In the genomic region with DNA sequence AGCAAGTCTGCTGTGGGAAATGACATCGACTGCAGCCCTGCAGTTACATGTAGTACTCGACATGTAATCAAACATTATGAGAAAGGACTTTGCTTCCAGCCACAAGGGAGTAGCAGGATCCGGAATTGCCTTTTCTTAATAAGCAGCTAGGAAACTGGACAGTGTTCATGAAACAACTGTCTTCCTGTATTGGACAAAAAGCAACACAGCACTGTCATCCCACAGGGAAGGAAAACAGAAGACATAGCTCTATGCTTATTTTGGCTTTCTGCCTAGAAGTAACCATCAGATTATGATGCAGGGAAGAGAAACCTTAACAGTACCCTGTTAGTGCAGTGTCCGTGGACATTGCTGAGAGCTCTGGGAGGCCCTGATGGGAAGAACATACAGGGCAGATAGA, we compare ENCODE assay signal across 13 mouse cellular contexts. TPM values are rescaled to one million over a fixed set of nuclear protein-coding genes. Genes with fewer than 3 reads are reported as not detected.
DNase-seq lines count a peak whose midpoint lies in the region; ATAC-seq lines count a peak whose summit lies in the region.
"Had no signal": no experiment of that assay in that cellular context is flagged by ENCODE, and none has a peak within 500 bp of the region (broad histone marks: within the 10 kb centered on the region; RNA-seq: fewer than 3 reads in every experiment).

No protein-coding gene starts in this region.

- no peak overlapping the region for H3K4me3 ChIP-seq in hindbrain, embryonic 13.5 days
- no peak overlapping the region for H3K4me3 ChIP-seq in hindbrain, embryonic 11.5 days (ENCODE audit: low read depth, low read length)
- no peak overlapping the region for H3K4me3 ChIP-seq in midbrain, embryonic 13.5 days (replicated peaks)
- H3K4me3 ChIP-seq in midbrain, embryonic 11.5 days (ENCODE audit: low read depth, low read length), result no peak overlapping the region
- H3K4me3 ChIP-seq: forebrain, embryonic 13.5 days had no signal

- WGBS in hindbrain, embryonic 13.5 days, result 64% methylated on average over 4 of the region's 4 CpGs
- WGBS in hindbrain, embryonic 11.5 days, result 78% methylated on average over 4 of the region's 4 CpGs
- 69% methylated on average over 4 of the region's 4 CpGs for WGBS in midbrain, embryonic 13.5 days
- 83% methylated on average over 4 of the region's 4 CpGs for WGBS in midbrain, embryonic 11.5 days

- no peaks in the 10 kb centered on the region for H3K27me3 ChIP-seq in hindbrain, embryonic 13.5 days
- no peaks in the 10 kb centered on the region for H3K27me3 ChIP-seq in hindbrain, embryonic 11.5 days (ENCODE audit: control insufficient read depth, insufficient read depth, low read length)
- H3K27me3 ChIP-seq in midbrain, embryonic 13.5 days, result no peaks in the 10 kb centered on the region
- H3K27me3 ChIP-seq in midbrain, embryonic 11.5 days (ENCODE audit: control insufficient read depth, insufficient read depth, low read length), result no peaks in the 10 kb centered on the region
- H3K27me3 ChIP-seq: forebrain, embryonic 13.5 days had no signal

- no peaks in the 10 kb centered on the region for H3K36me3 ChIP-seq in hindbrain, embryonic 13.5 days
- H3K36me3 ChIP-seq in hindbrain, embryonic 11.5 days (ENCODE audit: control insufficient read depth, insufficient read depth, low read length), result no peaks in the 10 kb centered on the region
- H3K36me3 ChIP-seq in midbrain, embryonic 13.5 days, result no peaks in the 10 kb centered on the region
- H3K36me3 ChIP-seq in midbrain, embryonic 11.5 days (ENCODE audit: control insufficient read depth, insufficient read depth, low read length), result no peaks in the 10 kb centered on the region

- 0 out of 2 replicates have a peak overlapping the region, but pooled peaks have one; percentile 32 for H3K27ac ChIP-seq in hindbrain, embryonic 13.5 days
- H3K27ac ChIP-seq in hindbrain, embryonic 11.5 days (ENCODE audit: low read depth, low read length), result no peak overlapping the region
- H3K27ac ChIP-seq in midbrain, embryonic 13.5 days, result peak overlapping the region; percentile 44; the same call in 1 of the 2 replicates
- H3K27ac ChIP-seq in midbrain, embryonic 11.5 days (ENCODE audit: low read depth, low read length), result no peak overlapping the region
- H3K27ac ChIP-seq: forebrain, embryonic 13.5 days had no signal

- no peak overlapping the region for H3K9ac ChIP-seq in hindbrain, embryonic 13.5 days
- no peak overlapping the region for H3K9ac ChIP-seq in hindbrain, embryonic 11.5 days (ENCODE audit: low read depth, low read length)
- no peak overlapping the region for H3K9ac ChIP-seq in midbrain, embryonic 13.5 days (replicated peaks)
- no peak overlapping the region for H3K9ac ChIP-seq in midbrain, embryonic 11.5 days (ENCODE audit: low read length)
- H3K9ac ChIP-seq: forebrain, embryonic 13.5 days had no signal

- peaks cover 8% of the 10 kb centered on the region for H3K4me1 ChIP-seq in hindbrain, embryonic 13.5 days (replicated peaks)
- H3K4me1 ChIP-seq in hindbrain, embryonic 11.5 days (replicated peaks; ENCODE audit: control insufficient read depth, insufficient read depth, low read length), result no peaks in the 10 kb centered on the region
- peaks cover 11% of the 10 kb centered on the region for H3K4me1 ChIP-seq in midbrain, embryonic 13.5 days (replicated peaks)
- H3K4me1 ChIP-seq in midbrain, embryonic 11.5 days (ENCODE audit: control insufficient read depth, insufficient read depth, low read length), result no peaks in the 10 kb centered on the region

- no peak overlapping the region for H3K4me2 ChIP-seq in hindbrain, embryonic 13.5 days
- H3K4me2 ChIP-seq in hindbrain, embryonic 11.5 days (replicated peaks; ENCODE audit: low read depth, low read length), result no peak overlapping the region
- H3K4me2 ChIP-seq in midbrain, embryonic 13.5 days (replicated peaks), result no peak overlapping the region
- H3K4me2 ChIP-seq in midbrain, embryonic 11.5 days, result no peak overlapping the region
- H3K4me2 ChIP-seq: forebrain, embryonic 13.5 days; liver, embryonic 11.5 days had no signal

- H3K9me3 ChIP-seq in hindbrain, embryonic 13.5 days, result no peaks in the 10 kb centered on the region
- H3K9me3 ChIP-seq in hindbrain, embryonic 11.5 days (ENCODE audit: control insufficient read depth, low read length), result no peaks in the 10 kb centered on the region
- H3K9me3 ChIP-seq in midbrain, embryonic 13.5 days, result no peaks in the 10 kb centered on the region
- H3K9me3 ChIP-seq in midbrain, embryonic 11.5 days (ENCODE audit: control insufficient read depth, low read length), result no peaks in the 10 kb centered on the region
- H3K9me3 ChIP-seq: forebrain, embryonic 13.5 days had no signal

- ATAC-seq in hindbrain, embryonic 13.5 days (ENCODE audit: low FRiP score), result no peak
- no peak for ATAC-seq in hindbrain, embryonic 11.5 days (ENCODE audit: low FRiP score)
- ATAC-seq in midbrain, embryonic 13.5 days, result no peak
- ATAC-seq in midbrain, embryonic 11.5 days (ENCODE audit: low FRiP score), result no peak
- peak; percentile 44; the same call in 1 of the 2 replicates for ATAC-seq in megakaryocyte progenitor cell, adult 5-6 weeks (replicated peaks; ENCODE audit: poor library complexity)
- ATAC-seq: forebrain, embryonic 13.5 days had no signal

- no peak for DNase-seq in hindbrain, embryonic 11.5 days (ENCODE audit: low spot score)
- DNase-seq in midbrain, embryonic 11.5 days (ENCODE audit: low spot score, missing footprints), result no peak
- peak; percentile 31 for DNase-seq in NIH3T3 (ENCODE audit: low read depth)
- no peak for DNase-seq in testis, postnatal 10 days (ENCODE audit: low spot score)
- DNase-seq in adrenal gland, adult 18-20 months (ENCODE audit: low spot score in 2 of 2), result no peak
- DNase-seq: cerebellum, adult 9-11 months; lung, postnatal 10 days; thymus, adult 18-20 months had no signal

RNA-seq across cellular contexts. Expression of gene Pdss2, which starts 31.0 kb away (rescaled TPM):
- polyA plus RNA-seq in hindbrain, embryonic 13.5 days (2015; fragmentation: Nextera tagmentation; extraction: Ambion mirVana), result 16.0 and 17.4 TPM in 2 replicates
- polyA plus RNA-seq in hindbrain, embryonic 11.5 days (2014; fragmentation: Nextera tagmentation; extraction: Ambion mirVana), result 15.2 and 18.4 TPM in 2 replicates
- polyA plus RNA-seq in midbrain, embryonic 13.5 days (2015; fragmentation: Nextera tagmentation; extraction: Ambion mirVana), result 17.8 TPM in 2 replicates
- 14.7 and 16.6 TPM in 2 replicates for polyA plus RNA-seq in midbrain, embryonic 11.5 days (2014; fragmentation: Nextera tagmentation; extraction: Ambion mirVana)
- 10.3 and 11.4 TPM in 2 replicates for total RNA-seq in megakaryocyte progenitor cell, adult 5-6 weeks (2015)
- 14.8 and 23.7 TPM in 2 replicates for total RNA-seq in megakaryocyte progenitor cell, adult 5-6 weeks (2017)
- 10 to 100 TPM; 17.9 to 20.5 TPM for total RNA-seq in adrenal gland, adult 18-20 months (2021)

Comparison
In these comparisons a context has a peak if more than half of its experiments do, and no peak if none do; other contexts are left out.
1. H3K27ac ChIP-seq: peak in hindbrain, embryonic 13.5 days (single experiment) and midbrain, embryonic 13.5 days (single experiment); none in hindbrain, embryonic 11.5 days (single experiment) and midbrain, embryonic 11.5 days (single experiment).